Mouse (Mus musculus): Measurements from ENCODE around the gene Pigk. TPM values are rescaled to one million over a fixed set of nuclear protein-coding genes. Genes with fewer than 3 reads are reported as not detected.

The Pigk gene
- polyA plus RNA-seq, 1 experiment from 2014 or later: 40.3 TPM

GRCm38 (mm10) chr3:152905026-152905425 lies 191.1 kb downstream of the Pigk start:
- H3K36me3 ChIP-seq (ENCODE audit: control insufficient read depth, insufficient read depth): no peaks in the 10 kb centered on the region
- H3K4me1 ChIP-seq (ENCODE audit: control insufficient read depth, insufficient read depth, low read length): no peaks in the 10 kb centered on the region
- no peaks in the 10 kb centered on the region for H3K9me3 ChIP-seq (replicated peaks; ENCODE audit: control insufficient read depth, low read length)
- no peaks in the 10 kb centered on the region for H3K27me3 ChIP-seq (ENCODE audit: control insufficient read depth, insufficient read depth, low read length)
- H3K4me2 ChIP-seq (ENCODE audit: low read depth, low read length): no peak overlapping the region
- WGBS: 89% methylated on average over 10 of the region's 10 CpGs
- no peak for ATAC-seq (replicated peaks; ENCODE audit: extremely low read depth, insufficient read depth, low FRiP score)
- no peak overlapping the region for H3K4me3 ChIP-seq (ENCODE audit: low read length)
- no peak overlapping the region for H3K9ac ChIP-seq (ENCODE audit: low read length)
- no peak overlapping the region for H3K27ac ChIP-seq (ENCODE audit: low read length)

- Histone ChIP-seq H3K9ac (ENCODE audit: low read length) (no peak overlapping the region), H3K27me3 (ENCODE audit: control insufficient read depth, insufficient read depth, low read length) (no peaks in the 10 kb centered on the region), H3K27ac (ENCODE audit: low read length) (no peak overlapping the region), H3K36me3 (ENCODE audit: control insufficient read depth, insufficient read depth) (no peaks in the 10 kb centered on the region), H3K4me3 (ENCODE audit: low read length) (no peak overlapping the region), H3K4me1 (ENCODE audit: control insufficient read depth, insufficient read depth, low read length) (no peaks in the 10 kb centered on the region), H3K4me2 (ENCODE audit: low read depth, low read length) (no peak overlapping the region), H3K9me3 (replicated peaks; ENCODE audit: control insufficient read depth, low read length) (no peaks in the 10 kb centered on the region)
- WGBS: 71% methylated on average over 10 of the region's 10 CpGs
- no peak for ATAC-seq (replicated peaks; ENCODE audit: extremely low read depth, insufficient read depth, low FRiP score)
Observed at GRCm38 (mm10) chr3:152905800-152906199, 191.9 kb downstream of the Pigk start.

GRCm38 (mm10) chr3:152907087-152907486 lies 193.2 kb downstream of the Pigk start:
- no peak for ATAC-seq (replicated peaks; ENCODE audit: extremely low read depth, insufficient read depth, low FRiP score)
- 68% methylated on average over 5 of the region's 5 CpGs for WGBS
- H3K27me3 ChIP-seq (ENCODE audit: control insufficient read depth, insufficient read depth, low read length): no peaks in the 10 kb centered on the region

GRCm38 (mm10) chr3:152907683-152908082 lies 193.8 kb downstream of the Pigk start:
- ATAC-seq (replicated peaks; ENCODE audit: extremely low read depth, insufficient read depth, low FRiP score): no peak
- Histone ChIP-seq H3K27me3 (ENCODE audit: control insufficient read depth, insufficient read depth, low read length) (no peaks in the 10 kb centered on the region), H3K4me1 (ENCODE audit: control insufficient read depth, insufficient read depth, low read length) (no peaks in the 10 kb centered on the region), H3K9me3 (replicated peaks; ENCODE audit: control insufficient read depth, low read length) (no peaks in the 10 kb centered on the region), H3K4me2 (ENCODE audit: low read depth, low read length) (no peak overlapping the region), H3K4me3 (ENCODE audit: low read length) (no peak overlapping the region), H3K27ac (ENCODE audit: low read length) (no peak overlapping the region), H3K36me3 (ENCODE audit: control insufficient read depth, insufficient read depth) (no peaks in the 10 kb centered on the region), H3K9ac (ENCODE audit: low read length) (no peak overlapping the region)
- WGBS: 80% methylated on average over 5 of the region's 5 CpGs

More at GRCm38 (mm10) chr3:152907087-152907486, 193.2 kb downstream of the Pigk start:
- no peaks in the 10 kb centered on the region for H3K36me3 ChIP-seq (ENCODE audit: control insufficient read depth, insufficient read depth)
- H3K4me3 ChIP-seq (ENCODE audit: low read length): no peak overlapping the region
- H3K4me1 ChIP-seq (ENCODE audit: control insufficient read depth, insufficient read depth, low read length): no peaks in the 10 kb centered on the region
- no peak overlapping the region for H3K4me2 ChIP-seq (ENCODE audit: low read depth, low read length)
- H3K27ac ChIP-seq (ENCODE audit: low read length): no peak overlapping the region
- no peaks in the 10 kb centered on the region for H3K9me3 ChIP-seq (replicated peaks; ENCODE audit: control insufficient read depth, low read length)
- H3K9ac ChIP-seq (ENCODE audit: low read length): no peak overlapping the region

- 78% methylated on average over 4 of the region's 4 CpGs for WGBS
Observed at GRCm38 (mm10) chr3:152911578-152911977, 197.7 kb downstream of the Pigk start.

GRCm38 (mm10) chr3:152912216-152913101 lies 198.6 kb downstream of the Pigk start:
- Histone ChIP-seq H3K27me3 (ENCODE audit: control insufficient read depth, insufficient read depth, low read length) (no peaks in the 10 kb centered on the region), H3K4me2 (ENCODE audit: low read depth, low read length) (peak overlapping the region; percentile 12; the same call in 1 of the 2 replicates), H3K36me3 (ENCODE audit: control insufficient read depth, insufficient read depth) (no peaks in the 10 kb centered on the region), H3K9me3 (replicated peaks; ENCODE audit: control insufficient read depth, low read length) (no peaks in the 10 kb centered on the region; the same call in 1 of the 2 replicates), H3K4me3 (ENCODE audit: low read length) (no peak overlapping the region), H3K4me1 (ENCODE audit: control insufficient read depth, insufficient read depth, low read length) (no peaks in the 10 kb centered on the region), H3K27ac (ENCODE audit: low read length) (no peak overlapping the region), H3K9ac (ENCODE audit: low read length) (no peak overlapping the region)
- 67% methylated on average over 23 of the region's 23 CpGs for WGBS
- ATAC-seq (replicated peaks; ENCODE audit: extremely low read depth, insufficient read depth, low FRiP score): peak; percentile 56

More at GRCm38 (mm10) chr3:152911578-152911977, 197.7 kb downstream of the Pigk start:
- no peak overlapping the region for H3K4me2 ChIP-seq (ENCODE audit: low read depth, low read length)
- no peaks in the 10 kb centered on the region for H3K36me3 ChIP-seq (ENCODE audit: control insufficient read depth, insufficient read depth)
- H3K9me3 ChIP-seq (replicated peaks; ENCODE audit: control insufficient read depth, low read length): no peaks in the 10 kb centered on the region; the same call in 1 of the 2 replicates
- H3K27me3 ChIP-seq (ENCODE audit: control insufficient read depth, insufficient read depth, low read length): no peaks in the 10 kb centered on the region
- H3K4me1 ChIP-seq (ENCODE audit: control insufficient read depth, insufficient read depth, low read length): no peaks in the 10 kb centered on the region
- ATAC-seq (replicated peaks; ENCODE audit: extremely low read depth, insufficient read depth, low FRiP score): no peak
- H3K4me3 ChIP-seq (ENCODE audit: low read length): no peak overlapping the region
- H3K9ac ChIP-seq (ENCODE audit: low read length): no peak overlapping the region
- H3K27ac ChIP-seq (ENCODE audit: low read length): no peak overlapping the region

- Histone ChIP-seq H3K4me3 (ENCODE audit: low read length) (no peak overlapping the region), H3K9ac (ENCODE audit: low read length) (no peak overlapping the region), H3K4me1 (ENCODE audit: control insufficient read depth, insufficient read depth, low read length) (no peaks in the 10 kb centered on the region), H3K9me3 (replicated peaks; ENCODE audit: control insufficient read depth, low read length) (no peaks in the 10 kb centered on the region; the same call in 1 of the 2 replicates), H3K36me3 (ENCODE audit: control insufficient read depth, insufficient read depth) (no peaks in the 10 kb centered on the region), H3K27ac (ENCODE audit: low read length) (no peak overlapping the region), H3K4me2 (ENCODE audit: low read depth, low read length) (0 out of 2 replicates have a peak overlapping the region, but pooled peaks have one; percentile 12), H3K27me3 (ENCODE audit: control insufficient read depth, insufficient read depth, low read length) (no peaks in the 10 kb centered on the region)
- no peak for ATAC-seq (replicated peaks; ENCODE audit: extremely low read depth, insufficient read depth, low FRiP score)
- 67% methylated on average over 10 of the region's 10 CpGs for WGBS
Observed at GRCm38 (mm10) chr3:152913150-152913549, 199.2 kb downstream of the Pigk start.

GRCm38 (mm10) chr3:152913625-152914024 lies 199.7 kb downstream of the Pigk start:
- Histone ChIP-seq H3K27ac (ENCODE audit: low read length) (no peak overlapping the region), H3K9ac (ENCODE audit: low read length) (no peak overlapping the region), H3K36me3 (ENCODE audit: control insufficient read depth, insufficient read depth) (no peaks in the 10 kb centered on the region), H3K9me3 (replicated peaks; ENCODE audit: control insufficient read depth, low read length) (no peaks in the 10 kb centered on the region; the same call in 1 of the 2 replicates), H3K4me1 (ENCODE audit: control insufficient read depth, insufficient read depth, low read length) (no peaks in the 10 kb centered on the region), H3K4me2 (ENCODE audit: low read depth, low read length) (no peak overlapping the region), H3K4me3 (ENCODE audit: low read length) (no peak overlapping the region), H3K27me3 (ENCODE audit: control insufficient read depth, insufficient read depth, low read length) (no peaks in the 10 kb centered on the region)
- no peak for ATAC-seq (replicated peaks; ENCODE audit: extremely low read depth, insufficient read depth, low FRiP score)
- WGBS: 82% methylated on average over 3 of the region's 3 CpGs

- Histone ChIP-seq H3K4me1 (ENCODE audit: control insufficient read depth, insufficient read depth, low read length) (no peaks in the 10 kb centered on the region), H3K4me3 (ENCODE audit: low read length) (no peak overlapping the region), H3K27me3 (ENCODE audit: control insufficient read depth, insufficient read depth, low read length) (no peaks in the 10 kb centered on the region), H3K27ac (ENCODE audit: low read length) (no peak overlapping the region), H3K9ac (ENCODE audit: low read length) (no peak overlapping the region), H3K4me2 (ENCODE audit: low read depth, low read length) (no peak overlapping the region), H3K9me3 (replicated peaks; ENCODE audit: control insufficient read depth, low read length) (no peaks in the 10 kb centered on the region; the same call in 1 of the 2 replicates), H3K36me3 (ENCODE audit: control insufficient read depth, insufficient read depth) (no peaks in the 10 kb centered on the region)
- no peak for ATAC-seq (replicated peaks; ENCODE audit: extremely low read depth, insufficient read depth, low FRiP score)
- WGBS: 87% methylated on average over 6 of the region's 6 CpGs
Observed at GRCm38 (mm10) chr3:152914376-152914775, 200.5 kb downstream of the Pigk start.
